Mouse (Mus musculus) heart, adult 2 months (tissue): Measurements from ENCODE around the gene Eif4b. TPM values are rescaled to one million over a fixed set of nuclear protein-coding genes. Genes with fewer than 3 reads are reported as not detected.

Experiments used
- DNase-seq, 2 experiments: peaks; one replicate each; pipeline ENCODE4 v3.0.0; 2021
- H3K27ac ChIP-seq: fragments of 200-600 bp; 2 replicates; pipeline ENCODE4 v1.8.1; 2022
- H3K27me3 ChIP-seq: fragments of 200-500 bp; 2 replicates; pipeline ENCODE4 v1.6.1; 2012; ENCODE audit warnings: mild to moderate bottlenecking, low read length, inconsistent platforms, mixed read lengths; ENCODE audit not compliant: control insufficient read depth, insufficient read depth
- H3K36me3 ChIP-seq: fragments of 200-500 bp; 2 replicates; pipeline ENCODE4 v1.6.1; 2012; ENCODE audit warnings: low read length, inconsistent platforms; ENCODE audit not compliant: control insufficient read depth, insufficient read depth
- H3K4me1 ChIP-seq: fragments of 200-500 bp; 2 replicates; pipeline ENCODE4 v1.6.1; 2011; ENCODE audit warnings: low read length; ENCODE audit not compliant: control insufficient read depth, insufficient read depth
- H3K4me3 ChIP-seq: fragments of 200-600 bp; 2 replicates; pipeline ENCODE4 v1.8.1; 2022
- H3K79me2 ChIP-seq: fragments of 200-500 bp; replicated peaks from 2 replicates; pipeline ENCODE4 v1.6.1; 2012; ENCODE audit warnings: mild to moderate bottlenecking, inconsistent platforms, low read length, moderate library complexity, mixed read lengths; ENCODE audit not compliant: control insufficient read depth, insufficient read depth
- H3K9ac ChIP-seq: fragments of 200-500 bp; 2 replicates; pipeline ENCODE4 v1.6.1; 2012; ENCODE audit warnings: low read depth, mild to moderate bottlenecking, control low read depth, inconsistent platforms, low read length, mixed read lengths
- CTCF ChIP-seq: fragments of 200-600 bp; IDR thresholded peaks from 2 replicates; pipeline ENCODE4 v1.8.1; 2022; ENCODE audit warnings: antibody characterized with exemption, mild to moderate bottlenecking, moderate library complexity
- EP300 ChIP-seq: fragments of 200-500 bp; IDR thresholded peaks from 2 replicates; pipeline ENCODE4 v1.6.1; 2011; ENCODE audit warnings: low read depth, low read length, control low read depth; ENCODE audit not compliant: insufficient read depth
- POLR2A ChIP-seq: fragments of 200-500 bp; IDR thresholded peaks from 2 replicates; pipeline ENCODE4 v1.6.1; 2011; ENCODE audit warnings: mild to moderate bottlenecking, low read depth, low read length, control low read depth; ENCODE audit not compliant: insufficient read depth
- WGBS: fragments of 180-500 bp; shearing (Covaris S2); methylation state at CpG from one replicate; pipeline ENCODE4 v1.1.7; 2018; 5-methylcytosine and 5-hydroxymethylcytosine counted together
- intact Hi-C: fragments of 180-260 bp; cut with DNase I; formaldehyde crosslinking; loops from one replicate; pipeline ENCODE4 v1.15.1; 2025
- polyA plus RNA-seq: library from polyadenylated mRNA; depleted of rRNA; stranded (reverse); fragments of >200 nt; gene quantifications from 2 replicates; pipeline ENCODE4 v1.2.3, GENCODE M21; 2012
- total RNA-seq, 2 experiments: library from RNA; stranded (reverse); gene quantifications; 2 replicates each; pipeline ENCODE4 v1.2.3; 2021

Gene Eif4b
- total and polyA plus RNA-seq, 3 experiments, result 50.7 to 177 (median 138) TPM

GRCm38 (mm10) chr15:102141120-102141519 is 67.5 kb downstream of the Eif4b start:
- TF ChIP-seq CTCF, result no peak
- TF ChIP-seq POLR2A, result no peak
- no peak for TF ChIP-seq EP300
- H3K4me1 ChIP-seq, result peaks cover 2% of the 10 kb centered on the region; the same call in 1 of the 2 replicates
- DNase-seq, result no peak
- H3K79me2 ChIP-seq, result no peaks in the 10 kb centered on the region
- H3K9ac ChIP-seq, result no peak overlapping the region
- H3K27ac ChIP-seq, result no peak overlapping the region
- no peaks in the 10 kb centered on the region for H3K36me3 ChIP-seq
- intact Hi-C loops, result no loop called here
- no peaks in the 10 kb centered on the region for H3K27me3 ChIP-seq
- WGBS, result 87% methylated on average over 5 of the region's 5 CpGs
- H3K4me3 ChIP-seq, result no peak overlapping the region

GRCm38 (mm10) chr15:102142914-102143912 is 69.6 kb downstream of the Eif4b start:
- H3K36me3 ChIP-seq, result no peaks in the 10 kb centered on the region
- TF ChIP-seq POLR2A (peak; percentile 60; the same call in 1 of the 2 replicates), EP300 (0 out of 2 replicates have a peak, but pooled peaks have one; percentile 7), CTCF (no peak)
- H3K79me2 ChIP-seq, result no peaks in the 10 kb centered on the region
- 46% methylated on average over 23 of the region's 23 CpGs for WGBS
- H3K4me1 ChIP-seq, result peaks cover 4% of the 10 kb centered on the region; the same call in 1 of the 2 replicates
- H3K4me3 ChIP-seq, result no peak overlapping the region
- H3K27ac ChIP-seq, result peak overlapping the region; percentile 54
- no peak overlapping the region for H3K9ac ChIP-seq
- intact Hi-C loops, result no loop called here
- peak; percentile 60 to 78 for DNase-seq
- H3K27me3 ChIP-seq, result no peaks in the 10 kb centered on the region

GRCm38 (mm10) chr15:102144274-102144711 is 70.7 kb downstream of the Eif4b start, which contains the start of gene Igfbp6:
Gene Igfbp6 (plus strand): TSS chr15:102144362.
- Histone ChIP-seq H3K36me3 (no peaks in the 10 kb centered on the region), H3K79me2 (no peaks in the 10 kb centered on the region), H3K27ac (peak within 1 kb of the TSS; percentile 54), H3K4me1 (peaks cover 4% of the 10 kb centered on the region; the same call in 1 of the 2 replicates), H3K4me3 (peak within 1 kb of the TSS; percentile 9; the same call in 1 of the 2 replicates), H3K9ac (peak within 1 kb of the TSS; percentile 38), H3K27me3 (no peaks in the 10 kb centered on the region)
- TF ChIP-seq CTCF, result no peak
- no peak; the same call in 1 of the 2 replicates for TF ChIP-seq POLR2A
- TF ChIP-seq EP300, result no peak
- 37% methylated on average over 22 of the region's 22 CpGs for WGBS
- intact Hi-C loops, result no loop called here
- DNase-seq, result peak; percentile 42 to 51

- TF ChIP-seq CTCF (no peak), POLR2A (no peak), EP300 (no peak)
- Histone ChIP-seq H3K27ac (peak overlapping the region; percentile 24; the same call in 1 of the 2 replicates), H3K4me1 (peaks cover 4% of the 10 kb centered on the region; the same call in 1 of the 2 replicates), H3K4me3 (peak overlapping the region; percentile 9; the same call in 1 of the 2 replicates), H3K36me3 (no peaks in the 10 kb centered on the region), H3K9ac (peak overlapping the region; percentile 38), H3K79me2 (no peaks in the 10 kb centered on the region), H3K27me3 (no peaks in the 10 kb centered on the region)
- intact Hi-C loops, result no loop called here
- no peak for DNase-seq
- WGBS, result 41% methylated on average over 19 of the region's 19 CpGs
Measured at GRCm38 (mm10) chr15:102144726-102145125, 71.2 kb downstream of the Eif4b start.

GRCm38 (mm10) chr15:102145330-102145729 is 71.8 kb downstream of the Eif4b start:
- intact Hi-C loops, result no loop called here

More at GRCm38 (mm10) chr15:102145330-102145729, 71.8 kb downstream of the Eif4b start:
- peak; percentile 41 to 55 for DNase-seq
- TF ChIP-seq EP300 (no peak), POLR2A (no peak), CTCF (no peak)
- Histone ChIP-seq H3K4me3 (no peak overlapping the region), H3K27me3 (no peaks in the 10 kb centered on the region), H3K9ac (peak overlapping the region; percentile 9; the same call in 1 of the 2 replicates), H3K4me1 (peaks cover 6% of the 10 kb centered on the region; the same call in 1 of the 2 replicates), H3K27ac (no peak overlapping the region; the same call in 1 of the 2 replicates), H3K36me3 (no peaks in the 10 kb centered on the region), H3K79me2 (no peaks in the 10 kb centered on the region)
- 80% methylated on average over 10 of the region's 10 CpGs for WGBS
